Mouse (Mus musculus): Measurements from ENCODE around the gene Ywhaq. TPM values are rescaled to one million over a fixed set of nuclear protein-coding genes. Genes with fewer than 3 reads are reported as not detected.

Gene Ywhaq
- polyA plus RNA-seq, 1 experiment from 2014 or later, result 521 TPM

DNA sequence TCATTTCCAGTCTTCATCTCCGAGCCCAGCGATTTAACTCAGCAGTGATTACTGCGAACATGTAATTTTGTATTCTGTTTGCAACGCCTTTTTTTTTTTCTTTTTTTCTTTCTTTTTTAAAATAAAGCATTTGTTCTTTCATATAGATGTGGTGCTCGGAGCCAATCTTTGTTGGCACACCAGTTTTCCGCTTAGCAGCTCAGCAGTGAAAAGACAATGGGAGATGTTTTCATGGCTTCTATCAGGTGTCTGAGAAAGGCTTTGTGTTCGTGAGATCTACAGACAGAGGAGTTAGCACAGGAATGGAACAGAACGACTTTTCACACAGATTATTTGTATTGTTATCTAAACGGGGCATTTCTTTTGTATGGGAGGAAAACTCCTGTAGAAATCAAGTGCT lies 22.0 kb upstream of the Ywhaq start:
- ATAC-seq (replicated peaks; ENCODE audit: low FRiP score), result no peak
- no peaks in the 10 kb centered on the region for H3K36me3 ChIP-seq (ENCODE audit: control insufficient read depth, insufficient read depth, low read length)
- H3K27ac ChIP-seq (ENCODE audit: low read depth, low read length), result no peak overlapping the region
- H3K27me3 ChIP-seq (replicated peaks; ENCODE audit: control insufficient read depth, insufficient read depth, low read length), result no peaks in the 10 kb centered on the region
- no peak for DNase-seq (ENCODE audit: low spot score)
- 70% methylated on average over 9 of the region's 9 CpGs for whole genome bisulfite sequencing
- no peak overlapping the region for H3K9ac ChIP-seq (ENCODE audit: low read depth, low read length)
- H3K4me1 ChIP-seq (replicated peaks; ENCODE audit: control insufficient read depth, insufficient read depth, low read length), result no peaks in the 10 kb centered on the region; the same call in 1 of the 2 replicates
- no peaks in the 10 kb centered on the region for H3K9me3 ChIP-seq (ENCODE audit: control insufficient read depth, low read length)
- no peak overlapping the region for H3K4me3 ChIP-seq (ENCODE audit: low read depth, low read length)
- H3K4me2 ChIP-seq, result no peak overlapping the region

GRCm38 (mm10) chr12:21438750-21439394 lies 21.4 kb upstream of the Ywhaq start:
- H3K27me3 ChIP-seq (replicated peaks; ENCODE audit: control insufficient read depth, insufficient read depth, low read length), result no peaks in the 10 kb centered on the region
- no peaks in the 10 kb centered on the region for H3K9me3 ChIP-seq (ENCODE audit: control insufficient read depth, low read length)
- WGBS, result 65% methylated on average over 4 of the region's 4 CpGs
- no peaks in the 10 kb centered on the region; the same call in 1 of the 2 replicates for H3K4me1 ChIP-seq (replicated peaks; ENCODE audit: control insufficient read depth, insufficient read depth, low read length)
- no peak overlapping the region for H3K27ac ChIP-seq (ENCODE audit: low read depth, low read length)
- H3K9ac ChIP-seq (ENCODE audit: low read depth, low read length), result no peak overlapping the region
- H3K36me3 ChIP-seq (ENCODE audit: control insufficient read depth, insufficient read depth, low read length), result no peaks in the 10 kb centered on the region
- no peak overlapping the region for H3K4me3 ChIP-seq (ENCODE audit: low read depth, low read length)
- no peak overlapping the region for H3K4me2 ChIP-seq
- DNase-seq (ENCODE audit: low spot score), result no peak
- no peak; the same call in 1 of the 2 replicates for ATAC-seq (replicated peaks; ENCODE audit: low FRiP score)

DNA sequence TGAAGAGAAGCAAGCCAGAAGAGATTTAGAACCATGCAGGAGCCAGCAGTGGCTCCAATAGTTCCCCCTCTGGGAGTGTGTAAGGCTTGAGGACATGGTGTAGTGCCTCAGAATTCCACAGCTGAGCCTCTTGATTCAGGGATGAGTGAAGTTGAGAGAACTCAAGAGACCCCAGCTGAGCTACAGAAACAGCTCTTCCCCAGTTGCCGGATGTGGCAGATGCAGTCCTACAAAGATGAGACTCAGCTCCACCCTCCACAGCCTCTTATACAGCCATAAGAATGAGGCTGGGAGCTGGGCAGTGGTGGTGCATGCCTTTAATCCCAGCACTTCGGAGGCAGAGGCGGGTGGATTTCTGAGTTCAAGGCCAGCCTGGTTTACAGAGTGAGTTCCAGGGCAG lies 20.9 kb upstream of the Ywhaq start:
- Histone ChIP-seq H3K4me2 (no peak overlapping the region), H3K9me3 (ENCODE audit: control insufficient read depth, low read length) (no peaks in the 10 kb centered on the region), H3K27ac (ENCODE audit: low read depth, low read length) (no peak overlapping the region), H3K4me3 (ENCODE audit: low read depth, low read length) (no peak overlapping the region), H3K4me1 (replicated peaks; ENCODE audit: control insufficient read depth, insufficient read depth, low read length) (no peaks in the 10 kb centered on the region; the same call in 1 of the 2 replicates), H3K27me3 (replicated peaks; ENCODE audit: control insufficient read depth, insufficient read depth, low read length) (no peaks in the 10 kb centered on the region), H3K9ac (ENCODE audit: low read depth, low read length) (no peak overlapping the region), H3K36me3 (ENCODE audit: control insufficient read depth, insufficient read depth, low read length) (no peaks in the 10 kb centered on the region)
- WGBS, result 75% methylated on average over 3 of the region's 3 CpGs
- ATAC-seq (replicated peaks; ENCODE audit: low FRiP score) (no peak), DNase-seq (ENCODE audit: low spot score) (no peak)

DNA sequence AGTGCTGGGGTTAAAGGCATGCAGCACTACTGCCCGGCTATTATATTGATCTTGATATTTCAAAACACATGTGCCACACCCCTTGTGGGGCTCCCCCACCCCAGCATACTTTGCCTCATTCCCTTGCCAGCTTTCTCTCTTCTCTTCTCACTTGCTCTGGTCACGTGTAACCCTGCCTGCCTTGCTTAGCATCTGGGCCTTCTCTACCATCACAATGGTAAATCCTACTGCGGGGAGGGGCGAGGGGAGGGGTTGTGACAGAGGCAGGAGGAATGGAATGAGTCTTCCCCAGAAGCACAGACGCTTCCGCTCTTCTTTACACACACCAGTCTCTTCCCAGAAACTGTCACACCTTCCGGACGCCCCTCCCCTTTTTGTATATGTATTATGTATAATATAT lies 14.5 kb upstream of the Ywhaq start:
- no peak overlapping the region for H3K4me3 ChIP-seq (ENCODE audit: low read depth, low read length)
- no peaks in the 10 kb centered on the region; the same call in none of the 2 replicates for H3K4me1 ChIP-seq (replicated peaks; ENCODE audit: control insufficient read depth, insufficient read depth, low read length)
- H3K9me3 ChIP-seq (ENCODE audit: control insufficient read depth, low read length), result no peaks in the 10 kb centered on the region
- no peak overlapping the region for H3K27ac ChIP-seq (ENCODE audit: low read depth, low read length)
- no peak overlapping the region for H3K4me2 ChIP-seq
- ATAC-seq (replicated peaks; ENCODE audit: low FRiP score) (no peak), DNase-seq (ENCODE audit: low spot score) (no peak)
- H3K27me3 ChIP-seq (replicated peaks; ENCODE audit: control insufficient read depth, insufficient read depth, low read length), result no peaks in the 10 kb centered on the region
- 56% methylated on average over 8 of the region's 8 CpGs for WGBS
- no peaks in the 10 kb centered on the region for H3K36me3 ChIP-seq (ENCODE audit: control insufficient read depth, insufficient read depth, low read length)
- H3K9ac ChIP-seq (ENCODE audit: low read depth, low read length), result no peak overlapping the region

DNA sequence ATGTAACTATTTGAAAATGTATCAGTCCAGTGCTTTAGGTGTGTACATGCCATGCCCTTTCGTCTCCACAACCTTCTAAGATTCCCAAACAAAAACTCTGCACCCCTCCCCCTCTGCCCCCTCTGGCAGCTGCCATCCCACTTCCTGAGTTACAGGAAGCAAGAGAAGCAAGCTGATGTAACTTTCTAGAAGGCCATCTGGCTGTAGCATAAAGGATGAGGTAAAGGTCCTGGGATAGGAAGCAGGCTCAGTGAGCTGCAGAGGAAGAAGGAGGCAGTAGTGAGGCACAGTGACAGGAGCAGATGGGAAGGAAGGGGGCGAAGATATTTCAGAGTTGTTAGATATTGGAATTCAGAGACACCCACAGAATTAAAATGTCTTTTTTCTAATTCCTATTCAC lies 13.6 kb upstream of the Ywhaq start:
- no peak overlapping the region for H3K27ac ChIP-seq (ENCODE audit: low read depth, low read length)
- ATAC-seq (replicated peaks; ENCODE audit: low FRiP score) (no peak), DNase-seq (ENCODE audit: low spot score) (no peak)
- H3K9me3 ChIP-seq (ENCODE audit: control insufficient read depth, low read length), result no peaks in the 10 kb centered on the region
- H3K4me2 ChIP-seq, result no peak overlapping the region
- no peak overlapping the region for H3K4me3 ChIP-seq (ENCODE audit: low read depth, low read length)
- no peaks in the 10 kb centered on the region for H3K27me3 ChIP-seq (replicated peaks; ENCODE audit: control insufficient read depth, insufficient read depth, low read length)
- no peak overlapping the region for H3K9ac ChIP-seq (ENCODE audit: low read depth, low read length)
- H3K36me3 ChIP-seq (ENCODE audit: control insufficient read depth, insufficient read depth, low read length), result no peaks in the 10 kb centered on the region
- 42% methylated on average over 2 of the region's 2 CpGs for WGBS
- H3K4me1 ChIP-seq (replicated peaks; ENCODE audit: control insufficient read depth, insufficient read depth, low read length), result no peaks in the 10 kb centered on the region; the same call in none of the 2 replicates

DNA sequence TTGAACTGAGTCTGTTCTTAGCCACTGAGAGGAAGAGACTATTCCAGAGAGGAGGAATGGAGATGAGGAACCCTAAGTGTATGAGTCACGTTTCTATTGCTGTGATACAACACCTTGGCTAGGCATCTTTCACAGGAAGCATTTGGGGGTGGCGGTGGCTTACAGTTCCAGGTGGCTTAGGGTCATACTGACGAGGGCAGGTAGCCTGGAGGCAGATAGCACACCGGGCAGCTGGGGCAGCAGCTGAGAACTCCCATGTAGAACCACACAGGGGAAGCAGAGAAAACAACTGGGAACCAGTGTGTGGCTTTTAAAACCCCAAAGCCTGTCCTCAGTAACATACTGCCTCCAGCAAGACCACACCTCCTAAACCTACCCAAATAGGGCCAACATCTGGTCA lies 12.7 kb upstream of the Ywhaq start:
- Histone ChIP-seq H3K4me1 (replicated peaks; ENCODE audit: control insufficient read depth, insufficient read depth, low read length) (peaks cover 7% of the 10 kb centered on the region), H3K4me2 (no peak overlapping the region), H3K9me3 (ENCODE audit: control insufficient read depth, low read length) (no peaks in the 10 kb centered on the region), H3K27me3 (replicated peaks; ENCODE audit: control insufficient read depth, insufficient read depth, low read length) (no peaks in the 10 kb centered on the region), H3K27ac (ENCODE audit: low read depth, low read length) (no peak overlapping the region), H3K4me3 (ENCODE audit: low read depth, low read length) (no peak overlapping the region), H3K9ac (ENCODE audit: low read depth, low read length) (no peak overlapping the region), H3K36me3 (ENCODE audit: control insufficient read depth, insufficient read depth, low read length) (no peaks in the 10 kb centered on the region)
- 53% methylated on average over 4 of the region's 4 CpGs for WGBS
- ATAC-seq (replicated peaks; ENCODE audit: low FRiP score), result no peak
- no peak for DNase-seq (ENCODE audit: low spot score)

GRCm38 (mm10) chr12:21429021-21429420 lies 11.6 kb upstream of the Ywhaq start:
- Histone ChIP-seq H3K27ac (ENCODE audit: low read depth, low read length) (no peak overlapping the region), H3K4me1 (replicated peaks; ENCODE audit: control insufficient read depth, insufficient read depth, low read length) (peaks cover 7% of the 10 kb centered on the region), H3K9me3 (ENCODE audit: control insufficient read depth, low read length) (no peaks in the 10 kb centered on the region), H3K4me2 (no peak overlapping the region), H3K27me3 (replicated peaks; ENCODE audit: control insufficient read depth, insufficient read depth, low read length) (no peaks in the 10 kb centered on the region), H3K36me3 (ENCODE audit: control insufficient read depth, insufficient read depth, low read length) (no peaks in the 10 kb centered on the region), H3K9ac (ENCODE audit: low read depth, low read length) (no peak overlapping the region), H3K4me3 (ENCODE audit: low read depth, low read length) (no peak overlapping the region)
- DNase-seq (ENCODE audit: low spot score), result no peak
- WGBS, result 74% methylated on average over 1 of the region's 1 CpGs
- ATAC-seq (replicated peaks; ENCODE audit: low FRiP score), result no peak

- Histone ChIP-seq H3K4me1 (replicated peaks; ENCODE audit: control insufficient read depth, insufficient read depth, low read length) (peaks cover 7% of the 10 kb centered on the region), H3K4me3 (ENCODE audit: low read depth, low read length) (peak overlapping the region; percentile 23; the same call in 1 of the 2 replicates), H3K36me3 (ENCODE audit: control insufficient read depth, insufficient read depth, low read length) (no peaks in the 10 kb centered on the region), H3K27me3 (replicated peaks; ENCODE audit: control insufficient read depth, insufficient read depth, low read length) (no peaks in the 10 kb centered on the region), H3K4me2 (peak overlapping the region; percentile 58), H3K27ac (ENCODE audit: low read depth, low read length) (peak overlapping the region; percentile 71), H3K9me3 (ENCODE audit: control insufficient read depth, low read length) (no peaks in the 10 kb centered on the region), H3K9ac (ENCODE audit: low read depth, low read length) (no peak overlapping the region; the same call in 1 of the 2 replicates)
- WGBS, result 16% methylated on average over 16 of the region's 16 CpGs
- ATAC-seq (replicated peaks; ENCODE audit: low FRiP score), result peak; percentile 83
- peak; percentile 50 for DNase-seq (ENCODE audit: low spot score)
These were observed 8.9 kb upstream of the Ywhaq start for GRCm38 (mm10) chr12:21426065-21426940.

Data from liver, embryonic 11.5 days (tissue).